Mouse (Mus musculus): ENCODE results near the gene Tmem232. TPM values are rescaled to one million over a fixed set of nuclear protein-coding genes. Genes with fewer than 3 reads are reported as not detected.
"Not testable (repeated sequence)": the region's sequence is repeated elsewhere in the genome, so short reads cannot be mapped to it uniquely, and the experiment has no call there.

Gene Tmem232
- polyA plus RNA-seq, 1 experiment from 2014 or later = not detected

GRCm38 (mm10) chr17:65320623-65321022, 220.0 kb downstream of the Tmem232 start:
- H3K27me3 ChIP-seq (replicated peaks; ENCODE audit: low read depth, poor library complexity, severe bottlenecking) = no peaks in the 10 kb centered on the region
- no peaks in the 10 kb centered on the region for H3K4me1 ChIP-seq
- no peak overlapping the region for H3K4me3 ChIP-seq
- no peaks in the 10 kb centered on the region for H3K9me3 ChIP-seq
- 92% methylated on average over 6 of the region's 6 CpGs for WGBS
- H3K36me3 ChIP-seq (replicated peaks) = no peaks in the 10 kb centered on the region
- DNase-seq (ENCODE audit: low spot score) = no peak
- H3K27ac ChIP-seq (replicated peaks) = no peak overlapping the region

GRCm38 (mm10) chr17:65299946-65300345, 240.6 kb downstream of the Tmem232 start:
- Histone ChIP-seq H3K4me1 (no peaks in the 10 kb centered on the region), H3K27me3 (replicated peaks; ENCODE audit: low read depth, poor library complexity, severe bottlenecking) (no peaks in the 10 kb centered on the region), H3K27ac (replicated peaks) (no peak overlapping the region), H3K9me3 (no peaks in the 10 kb centered on the region), H3K36me3 (replicated peaks) (no peaks in the 10 kb centered on the region), H3K4me3 (no peak overlapping the region)
- DNase-seq (ENCODE audit: low spot score) = no peak

- DNase-seq (ENCODE audit: low spot score) = no peak
- H3K36me3 ChIP-seq (replicated peaks) = no peaks in the 10 kb centered on the region
- H3K27ac ChIP-seq (replicated peaks) = no peak overlapping the region
- no peak overlapping the region for H3K4me3 ChIP-seq
- H3K9me3 ChIP-seq = no peaks in the 10 kb centered on the region
- WGBS = 87% methylated on average over 5 of the region's 5 CpGs
- no peaks in the 10 kb centered on the region for H3K4me1 ChIP-seq
- H3K27me3 ChIP-seq (replicated peaks; ENCODE audit: low read depth, poor library complexity, severe bottlenecking) = no peaks in the 10 kb centered on the region
Observed at GRCm38 (mm10) chr17:65297831-65298230, 242.8 kb downstream of the Tmem232 start.

GRCm38 (mm10) chr17:65252160-65252559, 288.4 kb downstream of the Tmem232 start:
- no peaks in the 10 kb centered on the region for H3K9me3 ChIP-seq
- 72% methylated on average over 2 of the region's 2 CpGs for WGBS
- H3K27ac ChIP-seq (replicated peaks) = no peak overlapping the region
- no peak for DNase-seq (ENCODE audit: low spot score)
- H3K27me3 ChIP-seq (replicated peaks; ENCODE audit: low read depth, poor library complexity, severe bottlenecking) = no peaks in the 10 kb centered on the region
- H3K4me1 ChIP-seq = no peaks in the 10 kb centered on the region
- H3K36me3 ChIP-seq (replicated peaks) = no peaks in the 10 kb centered on the region
- no peak overlapping the region for H3K4me3 ChIP-seq

DNA sequence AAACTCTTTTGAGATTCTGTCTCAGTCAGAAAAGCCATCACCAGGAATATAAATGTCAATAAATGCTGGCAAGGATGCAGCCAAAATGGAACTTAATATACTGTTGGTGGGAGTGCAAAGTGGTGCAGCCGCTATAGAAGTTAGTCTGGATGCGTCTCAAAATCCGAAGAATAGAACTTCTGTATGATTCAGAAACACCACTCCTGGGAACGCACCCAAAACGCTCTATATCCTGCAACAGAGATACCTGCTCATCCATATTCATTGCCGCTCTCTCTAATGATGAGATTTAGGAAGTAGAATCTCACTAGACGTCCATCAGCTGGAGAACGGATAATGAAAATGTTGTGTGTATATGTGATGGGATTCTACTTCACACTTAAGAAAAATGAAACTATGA, 290.3 kb downstream of the Tmem232 start:
- no peaks in the 10 kb centered on the region for H3K9me3 ChIP-seq
- DNase-seq (ENCODE audit: low spot score) = no peak
- H3K4me3 ChIP-seq = no peak overlapping the region
- 92% methylated on average over 8 of the region's 8 CpGs for WGBS
- H3K27me3 ChIP-seq (replicated peaks; ENCODE audit: low read depth, poor library complexity, severe bottlenecking) = no peaks in the 10 kb centered on the region
- no peaks in the 10 kb centered on the region for H3K36me3 ChIP-seq (replicated peaks)
- no peaks in the 10 kb centered on the region for H3K4me1 ChIP-seq
- H3K27ac ChIP-seq (replicated peaks) = no peak overlapping the region

DNA sequence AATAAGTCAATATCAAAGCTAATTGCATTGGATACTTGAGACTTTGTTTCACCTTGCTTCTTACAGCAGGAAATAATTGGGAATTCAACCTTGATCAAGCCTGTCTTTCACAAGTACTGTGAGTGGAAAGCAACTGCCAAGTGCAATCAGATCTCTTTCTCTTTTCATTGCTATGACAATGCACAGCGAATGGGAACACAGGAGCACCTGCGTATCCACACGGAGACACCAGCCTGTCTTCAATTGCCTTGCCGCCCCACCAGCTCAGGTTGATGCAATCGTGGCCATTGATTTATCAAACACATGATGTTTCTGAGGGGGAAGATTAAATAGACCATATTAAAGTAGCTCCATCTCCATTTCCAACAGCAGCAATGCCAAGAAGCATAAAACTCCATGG, 296.9 kb downstream of the Tmem232 start:
- WGBS = 83% methylated on average over 5 of the region's 5 CpGs
- H3K4me1 ChIP-seq = no peaks in the 10 kb centered on the region
- no peak for DNase-seq (ENCODE audit: low spot score)
- no peak overlapping the region for H3K27ac ChIP-seq (replicated peaks)
- no peak overlapping the region for H3K4me3 ChIP-seq
- no peaks in the 10 kb centered on the region for H3K27me3 ChIP-seq (replicated peaks; ENCODE audit: low read depth, poor library complexity, severe bottlenecking)
- H3K36me3 ChIP-seq (replicated peaks) = no peaks in the 10 kb centered on the region
- no peaks in the 10 kb centered on the region for H3K9me3 ChIP-seq

DNA sequence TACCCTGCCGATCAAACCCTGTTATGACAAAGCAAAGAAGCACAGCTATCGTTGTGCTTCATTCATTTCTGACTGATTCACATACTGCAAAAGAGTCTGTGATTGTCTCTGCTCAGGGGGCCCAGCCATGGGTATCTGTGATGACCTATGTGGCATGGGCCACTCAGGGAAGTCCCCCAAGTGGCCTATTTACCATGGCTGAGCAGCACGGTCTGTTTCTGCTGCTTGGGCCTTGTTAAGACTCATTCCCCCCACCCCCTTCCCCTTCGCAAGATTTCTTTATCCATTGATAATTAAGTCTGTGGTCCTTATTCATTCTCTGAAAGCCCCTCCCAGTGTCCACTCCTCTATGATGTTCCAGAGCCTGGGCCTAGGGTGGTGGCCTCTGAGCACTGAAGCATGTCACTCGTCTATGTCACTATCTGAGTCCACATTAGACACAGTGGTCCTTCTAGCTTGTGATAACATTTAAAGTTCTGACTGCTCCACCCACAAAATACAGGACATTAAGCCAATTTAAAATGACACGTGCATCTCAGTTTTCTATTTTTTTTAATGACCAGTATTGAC, 315.1 kb downstream of the Tmem232 start:
- Histone ChIP-seq H3K4me1 (peaks cover 3% of the 10 kb centered on the region; the same call in 1 of the 2 replicates), H3K27me3 (replicated peaks; ENCODE audit: low read depth, poor library complexity, severe bottlenecking) (no peaks in the 10 kb centered on the region), H3K4me3 (no peak overlapping the region), H3K36me3 (replicated peaks) (no peaks in the 10 kb centered on the region), H3K27ac (replicated peaks) (no peak overlapping the region), H3K9me3 (no peaks in the 10 kb centered on the region)
- 72% methylated on average over 6 of the region's 6 CpGs for WGBS
- DNase-seq (ENCODE audit: low spot score) = no peak

GRCm38 (mm10) chr17:65221687-65222086, 318.9 kb downstream of the Tmem232 start:
- H3K27ac ChIP-seq (replicated peaks); DNase-seq (ENCODE audit: low spot score); H3K4me3 ChIP-seq; H3K27me3 ChIP-seq (replicated peaks; ENCODE audit: low read depth, poor library complexity, severe bottlenecking); H3K36me3 ChIP-seq (replicated peaks); H3K9me3 ChIP-seq; H3K4me1 ChIP-seq: not testable (repeated sequence)
- 89% methylated on average over 6 of the region's 6 CpGs for WGBS

Small RNA genes lying within 50 kb of the gene (microRNA-seq; reads per million reads assigned to microRNA genes)
- gene Gm25731 = not detected

Other genes starting within 250 kb of the Tmem232 start
- 169 and 171 TPM in 2 replicates for gene Vapa, start 72.8 kb upstream of the Tmem232 start, polyA plus RNA-seq (2016; fragmentation: Nextera tagmentation; extraction: Ambion mirVana)
- gene Txndc2, start 101.4 kb upstream of the Tmem232 start, polyA plus RNA-seq (2016; fragmentation: Nextera tagmentation; extraction: Ambion mirVana) = 0.07 TPM in 1 of 2 replicates, not detected in the other
- 54.6 and 58.7 TPM in 2 replicates for gene Rab31, start 232.0 kb upstream of the Tmem232 start, polyA plus RNA-seq (2016; fragmentation: Nextera tagmentation; extraction: Ambion mirVana)
- 61.4 and 67.4 TPM in 2 replicates for gene Ppp4r1, start 241.8 kb upstream of the Tmem232 start, polyA plus RNA-seq (2016; fragmentation: Nextera tagmentation; extraction: Ambion mirVana)

Data from embryonic facial prominence, embryonic 10.5 days (tissue).